Mouse (Mus musculus) stomach, embryonic 15.5 days (tissue): Measurements from ENCODE around the gene Gm11397. TPM values are rescaled to one million over a fixed set of nuclear protein-coding genes. Genes with fewer than 3 reads are reported as not detected.
"Not testable (repeated sequence)": the region's sequence is repeated elsewhere in the genome, so short reads cannot be mapped to it uniquely, and the experiment has no call there.

Experiments
- ATAC-seq: fragments of 200-750 bp; cut with Nextera tagmentation; 2 replicates; pipeline ENCODE4 v1.8.0; 2017; ENCODE audit warnings: low read depth, moderate number of reproducible peaks, moderate TSS enrichment; ENCODE audit not compliant: insufficient read depth, low FRiP score
- H3K27ac ChIP-seq: fragments of 300-500 bp; sonication (generic); 2 replicates; pipeline ENCODE4 v1.5.1; 2015; ENCODE audit warnings: mild to moderate bottlenecking, inconsistent platforms
- H3K27me3 ChIP-seq: fragments of 300-500 bp; sonication (generic); replicated peaks from 2 replicates; pipeline ENCODE4 v1.6.1; 2015; ENCODE audit warnings: inconsistent platforms
- H3K36me3 ChIP-seq: fragments of 300-500 bp; sonication (generic); 2 replicates; pipeline ENCODE4 v1.6.1; 2015; ENCODE audit warnings: inconsistent platforms
- H3K4me1 ChIP-seq: fragments of 300-500 bp; sonication (generic); 2 replicates; pipeline ENCODE4 v1.6.1; 2015; ENCODE audit warnings: inconsistent platforms
- H3K4me2 ChIP-seq: fragments of 300-500 bp; sonication (generic); 2 replicates; pipeline ENCODE4 v1.6.1; 2015; ENCODE audit warnings: mild to moderate bottlenecking, inconsistent platforms
- H3K4me3 ChIP-seq: fragments of 300-500 bp; sonication (generic); replicated peaks from 2 replicates; pipeline ENCODE4 v1.5.1; 2015; ENCODE audit warnings: inconsistent platforms
- H3K9ac ChIP-seq: fragments of 300-500 bp; sonication (generic); 2 replicates; pipeline ENCODE4 v1.6.1; 2015; ENCODE audit warnings: inconsistent platforms
- H3K9me3 ChIP-seq: fragments of 300-500 bp; sonication (generic); 2 replicates; pipeline ENCODE4 v1.6.1; 2016; ENCODE audit warnings: inconsistent platforms
- WGBS: fragments of 180-500 bp; shearing (Covaris S2); methylation state at CpG from one replicate; pipeline ENCODE4 v1.1.7; 2015; 5-methylcytosine and 5-hydroxymethylcytosine counted together
- polyA plus RNA-seq: library from polyadenylated mRNA; unstranded; fragments of >200 nt; fragmentation: Nextera tagmentation; extraction: Ambion mirVana; gene quantifications from 2 replicates; pipeline ENCODE4 v1.2.1, GENCODE M21; 2015

The Gm11397 gene
- not detected in 2 replicates for polyA plus RNA-seq

GRCm38 (mm10) chr13:33395461-33395860 lies at the start of gene Gm11397:
Gm11397 (plus strand) TSS chr13:33395761.
- H3K27me3 ChIP-seq, H3K36me3 ChIP-seq, H3K9ac ChIP-seq, H3K4me1 ChIP-seq, H3K4me3 ChIP-seq, H3K27ac ChIP-seq, ATAC-seq, H3K9me3 ChIP-seq, H3K4me2 ChIP-seq: not testable (repeated sequence)
- 91% methylated on average over 2 of the region's 2 CpGs for WGBS

GRCm38 (mm10) chr13:33356666-33357065 lies 38.9 kb upstream of the Gm11397 start:
- WGBS = 82% methylated on average over 1 of the region's 1 CpGs
- not testable (repeated sequence) for H3K36me3 ChIP-seq, H3K4me2 ChIP-seq, H3K27ac ChIP-seq, H3K27me3 ChIP-seq, H3K9ac ChIP-seq, ATAC-seq, H3K9me3 ChIP-seq, H3K4me1 ChIP-seq, H3K4me3 ChIP-seq

GRCm38 (mm10) chr13:33432714-33433113 lies 37.2 kb downstream of the Gm11397 start:
- not testable (repeated sequence) for H3K4me3 ChIP-seq, H3K36me3 ChIP-seq, H3K27me3 ChIP-seq, H3K27ac ChIP-seq, H3K9ac ChIP-seq, H3K9me3 ChIP-seq, ATAC-seq, H3K4me2 ChIP-seq, H3K4me1 ChIP-seq

Other genes with a start within 250 kb of the Gm11397 start
- not detected in 2 replicates for gene Serpinb9c, start 236.0 kb upstream of the Gm11397 start, polyA plus RNA-seq
- not detected in 2 replicates for gene Serpinb9d, start 202.8 kb upstream of the Gm11397 start, polyA plus RNA-seq
- gene Serpinb9e, start 146.1 kb upstream of the Gm11397 start, polyA plus RNA-seq = not detected in 2 replicates
- gene Serpinb9f, start 71.7 kb upstream of the Gm11397 start, polyA plus RNA-seq = not detected in 2 replicates
- gene Serpinb9g, start 89.0 kb downstream of the Gm11397 start, polyA plus RNA-seq = not detected in 2 replicates